Mouse (Mus musculus): ENCODE data around the gene Nek10.
"Not testable (repeated sequence)": the region's sequence is repeated elsewhere in the genome, so short reads cannot be mapped to it uniquely, and the experiment has no call there.

Nek10 gene

GRCm38 (mm10) chr14:14870463-14870862, 67.2 kb downstream of the Nek10 start:
- DNase-seq (ENCODE audit: low spot score in 2 of 2): no peak

- no peak for DNase-seq (ENCODE audit: low spot score in 2 of 2)
These were observed 67.9 kb downstream of the Nek10 start for GRCm38 (mm10) chr14:14871121-14871520.

- DNase-seq (ENCODE audit: low spot score in 2 of 2): no peak
These were observed 68.5 kb downstream of the Nek10 start for GRCm38 (mm10) chr14:14871700-14872099.

GRCm38 (mm10) chr14:14893932-14894652, 90.9 kb downstream of the Nek10 start:
- no peak for DNase-seq (ENCODE audit: low spot score in 2 of 2)

GRCm38 (mm10) chr14:14894776-14895175, 91.6 kb downstream of the Nek10 start:
- DNase-seq (ENCODE audit: low spot score in 2 of 2): no peak

GRCm38 (mm10) chr14:14895363-14895762, 92.1 kb downstream of the Nek10 start:
- no peak for DNase-seq (ENCODE audit: low spot score in 2 of 2)

- DNase-seq (ENCODE audit: low spot score in 2 of 2): no peak
These were observed 93.4 kb downstream of the Nek10 start for GRCm38 (mm10) chr14:14896399-14897136.

- peak; percentile 23 to 80 for DNase-seq (ENCODE audit: low spot score in 2 of 2)
These were observed 101.7 kb downstream of the Nek10 start for GRCm38 (mm10) chr14:14904750-14905529.

GRCm38 (mm10) chr14:14905530-14905852, 102.3 kb downstream of the Nek10 start:
- DNase-seq (ENCODE audit: low spot score in 2 of 2): no peak

- no peak for DNase-seq (ENCODE audit: low spot score in 2 of 2)
These were observed 122.4 kb downstream of the Nek10 start for GRCm38 (mm10) chr14:14925615-14926014.

GRCm38 (mm10) chr14:14927559-14927958, 124.3 kb downstream of the Nek10 start:
- no peak for DNase-seq (ENCODE audit: low spot score in 2 of 2)

- no peak for DNase-seq (ENCODE audit: low spot score in 2 of 2)
These were observed 131.8 kb downstream of the Nek10 start for GRCm38 (mm10) chr14:14934977-14935376.

GRCm38 (mm10) chr14:14945930-14946329, 142.7 kb downstream of the Nek10 start:
- no peak for DNase-seq (ENCODE audit: low spot score in 2 of 2)

- no peak for DNase-seq (ENCODE audit: low spot score in 2 of 2)
These were observed 145.8 kb downstream of the Nek10 start for GRCm38 (mm10) chr14:14949023-14949422.

- no peak for DNase-seq (ENCODE audit: low spot score in 2 of 2)
These were observed 148.6 kb downstream of the Nek10 start for GRCm38 (mm10) chr14:14951808-14952207.

- no peak for DNase-seq (ENCODE audit: low spot score in 2 of 2)
These were observed 156.7 kb downstream of the Nek10 start for GRCm38 (mm10) chr14:14959780-14960440.

GRCm38 (mm10) chr14:14960441-14960988, 157.3 kb downstream of the Nek10 start:
- no peak for DNase-seq (ENCODE audit: low spot score in 2 of 2)

- no peak for DNase-seq (ENCODE audit: low spot score in 2 of 2)
These were observed 167.4 kb downstream of the Nek10 start for GRCm38 (mm10) chr14:14970633-14971032.

GRCm38 (mm10) chr14:14971056-14971455, 167.8 kb downstream of the Nek10 start:
- DNase-seq (ENCODE audit: low spot score in 2 of 2): no peak

GRCm38 (mm10) chr14:14974156-14974555, 170.9 kb downstream of the Nek10 start:
- DNase-seq (ENCODE audit: low spot score in 2 of 2): no peak

- DNase-seq (ENCODE audit: low spot score in 2 of 2): not testable (repeated sequence)
These were observed 180.9 kb downstream of the Nek10 start for GRCm38 (mm10) chr14:14984106-14984505.
